Mouse (Mus musculus) c-Kit-negative CD71-positive TER-119-positive erythroid progenitor cells, embryonic 14.5 days (primary cell): ENCODE results near the gene Gm10715.
"Not testable (repeated sequence)": the region's sequence is repeated elsewhere in the genome, so short reads cannot be mapped to it uniquely, and the experiment has no call there.

Experiments used
- DNase-seq: peaks from one replicate; pipeline ENCODE4 v3.0.0-alpha.2; 2013; ENCODE audit warnings: low read depth, low spot score

Gm10715 gene

GRCm38 (mm10) chr9:3036577-3036976 lies at the start of gene Gm10715:
Gm10715 (plus strand) TSS chr9:3036877.
- not testable (repeated sequence) for DNase-seq

DNA sequence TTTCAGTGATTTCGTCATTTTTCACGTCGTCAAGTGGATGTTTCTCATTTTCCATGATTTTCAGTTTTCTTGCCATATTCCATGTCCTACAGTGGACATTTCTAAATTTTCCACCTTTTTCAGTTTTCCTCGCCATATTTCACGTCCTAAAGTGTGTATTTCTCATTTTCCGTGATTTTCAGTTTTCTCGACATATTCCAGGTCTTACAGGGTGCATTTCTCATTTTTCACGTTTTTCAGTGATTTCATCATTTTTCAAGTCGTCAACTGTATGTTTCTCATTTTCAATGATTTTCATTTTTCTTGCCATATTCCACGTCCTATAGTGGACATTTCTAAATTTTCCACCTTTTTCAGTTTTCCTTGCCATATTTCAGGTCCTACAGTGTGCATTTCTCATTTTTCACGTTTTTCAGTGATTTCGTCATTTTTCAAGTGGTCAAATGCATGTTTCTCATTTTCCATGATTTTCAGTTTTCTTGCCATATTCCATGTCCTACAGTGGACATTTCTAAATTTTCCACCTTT lies 36.2 kb upstream of the Gm10715 start, which contains the start of gene Gm10722:
Gm10722 (plus strand) TSS at position 478 of the 528 bp plus-strand sequence.
- DNase-seq = peak; percentile 38

DNA sequence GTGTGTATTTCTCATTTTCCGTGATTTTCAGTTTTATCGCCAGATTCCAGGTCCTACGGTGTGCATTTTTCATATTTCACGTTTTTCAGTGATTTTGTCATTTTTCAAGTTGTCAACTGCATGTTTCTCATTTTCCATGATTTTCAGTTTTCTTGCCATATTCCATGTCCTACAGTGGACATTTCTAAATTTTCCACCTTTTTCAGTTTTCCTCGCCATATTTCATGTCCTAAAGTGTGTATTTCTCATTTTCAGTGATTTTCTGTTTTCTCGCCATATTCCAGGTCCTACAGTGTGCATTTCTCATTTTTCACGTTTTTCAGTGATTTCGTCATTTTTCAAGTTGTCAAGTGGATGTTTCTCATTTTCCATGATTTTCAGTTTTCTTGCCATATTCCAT lies 35.7 kb upstream of the Gm10715 start:
- not testable (repeated sequence) for DNase-seq

GRCm38 (mm10) chr9:3001948-3002659 lies 34.6 kb upstream of the Gm10715 start:
- peak; percentile 0 for DNase-seq

- not testable (repeated sequence) for DNase-seq
These were observed 33.8 kb upstream of the Gm10715 start, which contains the start of gene Gm11168 for GRCm38 (mm10) chr9:3002794-3003396. Gm11168 (plus strand) TSS chr9:3003346.

DNA sequence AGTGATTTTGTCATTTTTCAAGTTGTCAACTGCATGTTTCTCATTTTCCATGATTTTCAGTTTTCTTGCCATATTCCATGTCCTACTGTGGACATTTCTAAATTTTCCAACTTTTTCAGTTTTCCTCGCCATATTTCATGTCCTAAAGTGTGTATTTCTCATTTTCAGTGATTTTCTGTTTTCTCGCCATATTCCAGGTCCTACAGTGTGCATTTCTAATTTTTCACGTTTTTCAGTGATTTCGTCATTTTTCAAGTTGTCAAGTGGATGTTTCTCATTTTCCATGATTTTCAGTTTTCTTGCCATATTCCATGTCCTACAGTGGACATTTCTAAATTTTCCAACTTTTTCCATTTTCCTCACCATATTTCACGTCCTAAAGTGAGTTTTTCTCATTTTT lies 30.5 kb upstream of the Gm10715 start:
- DNase-seq = not testable (repeated sequence)

DNA sequence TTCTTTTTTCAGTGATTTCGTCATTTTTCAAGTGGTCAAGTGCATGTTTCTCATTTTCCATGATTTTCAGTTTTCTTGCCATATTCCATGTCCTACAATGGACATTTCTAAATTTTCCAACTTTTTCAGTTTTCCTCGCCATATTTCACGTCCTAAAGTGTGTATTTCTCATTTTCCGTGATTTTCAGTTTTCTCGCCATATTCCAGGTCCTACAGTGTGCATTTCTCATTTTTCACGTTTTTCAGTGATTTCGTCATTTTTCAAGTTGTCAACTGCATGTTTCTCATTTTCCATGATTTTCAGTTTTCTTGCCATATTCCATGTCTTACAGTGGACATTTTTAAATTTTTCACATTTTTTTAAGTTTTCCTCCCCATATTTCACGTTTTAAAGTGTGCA lies 30.0 kb upstream of the Gm10715 start:
- not testable (repeated sequence) for DNase-seq

- DNase-seq = peak; percentile 29
These were observed 29.4 kb upstream of the Gm10715 start for GRCm38 (mm10) chr9:3007272-3007671.

GRCm38 (mm10) chr9:3009331-3009730 lies 27.3 kb upstream of the Gm10715 start:
- not testable (repeated sequence) for DNase-seq

- not testable (repeated sequence) for DNase-seq
These were observed 24.5 kb upstream of the Gm10715 start for GRCm38 (mm10) chr9:3012054-3012621.

GRCm38 (mm10) chr9:3012733-3013279 lies 23.9 kb upstream of the Gm10715 start, which contains the start of gene Gm10721:
Gm10721 (plus strand) TSS chr9:3013140.
- DNase-seq = not testable (repeated sequence)

GRCm38 (mm10) chr9:3015354-3015753 lies 21.3 kb upstream of the Gm10715 start, which contains the start of gene Gm10720:
Gm10720 (plus strand) TSS chr9:3015654.
- DNase-seq = not testable (repeated sequence)

DNA sequence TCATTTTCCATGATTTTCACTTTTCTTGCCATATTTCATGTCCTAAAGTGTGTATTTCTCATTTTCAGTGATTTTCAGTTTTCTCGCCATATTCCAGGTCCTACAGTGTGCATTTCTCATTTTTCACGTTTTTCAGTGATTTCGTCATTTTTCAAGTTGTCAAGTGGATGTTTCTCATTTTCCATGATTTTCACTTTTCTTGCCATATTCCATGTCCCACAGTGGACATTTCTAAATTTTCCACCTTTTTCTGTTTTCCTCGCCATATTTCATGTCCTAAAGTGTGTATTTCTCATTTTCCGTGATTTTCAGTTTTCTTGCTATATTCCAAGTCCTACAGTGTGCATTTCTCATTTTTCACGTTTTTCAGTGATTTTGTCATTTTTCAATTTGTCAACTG lies 20.8 kb upstream of the Gm10715 start:
- DNase-seq = not testable (repeated sequence)

DNA sequence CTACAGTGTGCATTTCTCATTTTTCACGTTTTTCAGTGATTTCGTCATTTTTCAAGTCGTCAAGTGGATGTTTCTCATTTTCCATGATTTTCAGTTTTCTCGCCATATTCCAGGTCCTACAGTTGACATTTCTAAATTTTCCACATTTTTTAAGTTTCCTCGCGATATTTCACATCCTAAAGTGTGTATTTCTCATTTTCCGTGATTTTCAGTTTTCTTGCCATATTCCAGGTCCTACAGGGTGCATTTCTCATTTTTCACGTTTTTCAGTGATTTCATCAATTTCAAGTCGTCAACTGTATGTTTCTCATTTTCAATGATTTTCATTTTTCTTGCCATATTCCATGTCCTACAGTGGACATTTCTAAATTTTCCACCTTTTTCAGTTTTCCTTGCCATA lies 19.6 kb upstream of the Gm10715 start, which contains the start of gene Gm10719:
Gm10719 (plus strand) TSS at position 301 of the 400 bp plus-strand sequence.
- not testable (repeated sequence) for DNase-seq

- DNase-seq = not testable (repeated sequence)
These were observed 17.7 kb upstream of the Gm10715 start for GRCm38 (mm10) chr9:3018944-3019343.

DNA sequence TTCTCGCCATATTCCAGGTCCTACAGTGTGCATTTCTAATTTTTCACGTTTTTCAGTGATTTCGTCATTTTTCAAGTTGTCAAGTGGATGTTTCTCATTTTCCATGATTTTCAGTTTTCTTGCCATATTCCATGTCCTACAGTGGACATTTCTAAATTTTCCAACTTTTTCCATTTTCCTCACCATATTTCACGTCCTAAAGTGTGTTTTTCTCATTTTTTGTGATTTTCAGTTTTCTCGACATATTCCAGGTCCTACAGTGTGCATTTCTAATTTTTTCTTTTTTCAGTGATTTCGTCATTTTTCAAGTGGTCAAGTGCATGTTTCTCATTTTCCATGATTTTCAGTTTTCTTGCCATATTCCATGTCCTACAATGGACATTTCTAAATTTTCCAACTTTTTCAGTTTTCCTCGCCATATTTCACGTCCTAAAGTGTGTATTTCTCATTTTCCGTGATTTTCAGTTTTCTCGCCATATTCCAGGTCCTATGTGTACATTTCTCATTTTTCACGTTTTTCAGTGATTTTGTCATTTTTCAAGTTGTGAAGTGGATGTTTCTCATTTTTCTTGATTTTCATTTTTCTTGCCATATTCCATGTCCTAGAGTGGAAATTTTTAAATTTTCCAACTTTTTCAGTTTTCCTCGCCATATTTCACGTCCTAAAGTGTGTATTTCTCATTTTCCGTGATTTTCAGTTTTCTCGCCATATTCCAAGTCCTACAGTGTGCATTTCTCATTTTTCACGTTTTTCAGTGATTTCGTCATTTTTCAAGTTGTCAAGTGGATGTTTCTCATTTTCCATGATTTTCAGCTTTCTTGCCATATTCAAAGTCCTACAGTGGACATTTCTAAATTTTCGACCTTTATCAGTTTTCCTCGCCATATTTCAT lies 16.6 kb upstream of the Gm10715 start:
- DNase-seq = not testable (repeated sequence)

DNA sequence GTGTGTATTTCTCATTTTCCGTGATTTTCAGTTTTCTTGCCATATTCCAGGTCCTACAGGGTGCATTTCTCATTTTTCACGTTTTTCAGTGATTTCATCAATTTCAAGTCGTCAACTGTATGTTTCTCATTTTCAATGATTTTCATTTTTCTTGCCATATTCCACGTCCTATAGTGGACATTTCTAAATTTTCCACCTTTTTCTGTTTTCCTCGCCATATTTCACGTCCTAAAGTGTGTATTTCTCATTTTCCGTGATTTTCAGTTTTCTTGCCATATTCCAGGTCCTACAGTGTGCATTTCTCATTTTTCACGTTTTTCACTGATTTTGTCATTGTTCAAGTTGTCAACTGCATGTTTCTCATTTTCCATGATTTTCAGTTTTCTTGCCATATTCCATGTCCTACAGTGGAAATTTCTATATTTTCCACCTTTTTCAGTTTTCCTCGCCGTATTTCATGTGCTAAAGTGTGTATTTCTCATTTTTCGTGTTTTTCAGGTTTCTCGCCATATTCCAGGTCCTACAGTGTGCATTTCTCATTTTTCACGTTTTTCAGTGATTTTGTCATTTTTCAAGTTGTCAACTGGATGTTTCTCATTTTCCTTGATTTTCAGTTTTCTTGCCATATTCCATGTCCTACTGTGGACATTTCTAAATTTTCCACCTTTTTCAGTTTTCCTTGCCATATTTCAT lies 14.2 kb upstream of the Gm10715 start:
- peak; percentile 29 for DNase-seq

DNA sequence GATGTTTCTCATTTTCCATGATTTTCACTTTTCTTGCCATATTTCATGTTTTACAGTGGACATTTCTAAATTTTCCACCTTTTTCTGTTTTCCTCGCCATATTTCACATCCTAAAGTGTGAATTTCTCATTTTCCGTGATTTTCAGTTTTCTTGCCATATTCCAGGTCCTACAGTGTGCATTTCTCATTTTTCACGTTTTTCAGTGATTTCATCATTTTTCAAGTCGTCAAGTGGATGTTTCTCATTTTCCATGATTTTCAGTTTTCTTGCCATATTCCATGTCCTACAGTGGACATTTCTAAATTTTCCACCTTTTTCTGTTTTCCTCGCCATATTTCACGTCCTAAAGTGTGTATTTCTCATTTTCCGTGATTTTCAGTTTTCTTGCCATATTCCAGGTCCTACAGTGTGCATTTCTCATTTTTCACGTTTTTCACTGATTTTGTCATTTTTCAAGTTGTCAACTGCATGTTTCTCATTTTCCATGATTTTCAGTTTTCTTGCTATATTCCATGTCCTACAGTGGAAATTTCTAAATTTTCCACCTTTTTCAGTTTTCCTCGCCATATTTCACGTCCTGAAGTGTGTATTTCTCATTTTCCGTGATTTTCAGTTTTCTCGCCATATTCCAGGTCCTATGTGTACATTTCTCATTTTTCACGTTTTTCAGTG lies 13.2 kb upstream of the Gm10715 start, which contains the start of gene Gm10718:
Gm10718 (plus strand) TSS at position 236 of the 673 bp plus-strand sequence.
- DNase-seq = not testable (repeated sequence)

DNA sequence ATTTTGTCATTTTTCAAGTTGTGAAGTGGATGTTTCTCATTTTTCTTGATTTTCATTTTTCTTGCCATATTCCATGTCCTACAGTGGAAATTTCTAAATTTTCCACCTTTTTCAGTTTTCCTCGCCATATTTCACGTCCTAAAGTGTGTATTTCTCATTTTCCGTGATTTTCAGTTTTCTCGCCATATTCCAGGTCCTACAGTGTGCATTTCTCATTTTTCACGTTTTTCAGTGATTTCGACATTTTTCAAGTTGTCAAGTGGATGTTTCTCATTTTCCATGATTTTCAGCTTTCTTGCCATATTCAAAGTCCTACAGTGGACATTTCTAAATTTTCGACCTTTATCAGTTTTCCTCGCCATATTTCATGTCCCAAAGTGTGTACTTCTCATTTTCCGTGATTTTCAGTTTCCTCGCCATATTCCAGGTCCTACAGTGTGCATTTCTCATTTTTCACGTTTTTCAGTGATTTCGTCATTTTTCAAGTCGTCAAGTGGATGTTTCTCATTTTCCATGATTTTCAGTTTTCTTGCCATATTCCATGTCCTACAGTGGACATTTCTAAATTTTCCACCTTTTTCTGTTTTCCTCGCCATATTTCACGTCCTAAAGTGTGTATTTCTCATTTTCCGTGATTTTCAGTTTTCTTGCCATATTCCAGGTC lies 12.6 kb upstream of the Gm10715 start:
- not testable (repeated sequence) for DNase-seq
